Mouse (Mus musculus): ENCODE measurements around the gene Ptprb.

Gene Ptprb

GRCm38 (mm10) chr10:116426176-116426575 is 150.9 kb downstream of the Ptprb start:
- DNase-seq (ENCODE audit: low spot score) = no peak

- DNase-seq (ENCODE audit: low spot score) = no peak
Measured at GRCm38 (mm10) chr10:116428026-116428780, 152.9 kb downstream of the Ptprb start.

DNA sequence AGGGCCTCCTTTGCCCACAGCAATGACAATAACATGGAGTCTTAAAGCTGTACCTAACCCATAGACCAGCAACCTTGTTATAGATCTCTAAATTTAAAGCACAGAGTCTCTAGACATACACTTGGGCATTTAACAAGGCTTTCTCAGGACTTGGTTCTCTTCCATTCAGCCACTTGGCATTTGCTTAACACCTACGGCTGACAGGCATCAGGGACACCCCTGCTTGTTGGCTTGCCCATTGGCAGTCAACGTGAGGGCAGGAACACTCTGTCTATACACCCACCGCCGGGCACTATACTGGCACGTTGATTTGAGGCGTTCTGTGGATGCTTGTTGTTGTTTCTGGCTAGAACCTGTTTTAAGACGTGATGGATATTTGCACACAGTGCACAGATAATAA is 157.1 kb downstream of the Ptprb start:
- DNase-seq (ENCODE audit: low spot score) = no peak

DNA sequence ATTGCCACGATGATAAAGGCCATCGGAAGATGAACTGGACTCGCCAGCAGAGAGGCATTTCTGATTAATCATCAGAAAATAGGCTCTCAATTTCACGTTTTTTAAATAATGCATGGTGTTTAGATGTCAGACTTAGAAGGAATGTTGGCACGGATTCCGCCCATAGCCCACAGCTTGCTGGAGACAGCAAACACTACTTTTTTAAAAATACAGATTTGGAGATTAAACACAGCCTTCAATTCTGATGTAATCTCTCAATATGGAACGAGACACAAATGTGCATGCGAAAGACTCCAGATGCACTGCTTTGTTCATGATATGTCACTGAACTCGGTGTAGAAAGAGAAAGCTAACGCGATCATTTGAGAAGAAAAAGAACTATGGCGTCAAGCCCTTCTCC is 160.1 kb downstream of the Ptprb start:
- DNase-seq (ENCODE audit: low spot score) = no peak
